Mouse (Mus musculus) limb, embryonic 13.5 days (tissue): ENCODE data around the gene Tmco2. TPM values are rescaled to one million over a fixed set of nuclear protein-coding genes. Genes with fewer than 3 reads are reported as not detected.

ENCODE experiments used
- ATAC-seq: fragments of 200-750 bp; cut with Nextera tagmentation; 2 replicates; pipeline ENCODE4 v1.8.0; 2017; ENCODE audit warnings: low read depth, moderate number of reproducible peaks, moderate TSS enrichment; ENCODE audit not compliant: low FRiP score
- H3K27ac ChIP-seq: fragments of 300-500 bp; sonication (generic); 2 replicates; pipeline ENCODE4 v1.5.1; 2015; ENCODE audit warnings: inconsistent platforms, mild to moderate bottlenecking, moderate library complexity
- H3K27me3 ChIP-seq: fragments of 300-500 bp; sonication (generic); 2 replicates; pipeline ENCODE4 v1.6.1; 2015; ENCODE audit warnings: mild to moderate bottlenecking, inconsistent platforms
- H3K36me3 ChIP-seq: fragments of 300-500 bp; sonication (generic); 2 replicates; pipeline ENCODE4 v1.6.1; 2015; ENCODE audit warnings: inconsistent platforms, mild to moderate bottlenecking, moderate library complexity
- H3K4me1 ChIP-seq: fragments of 300-500 bp; sonication (generic); 2 replicates; pipeline ENCODE4 v1.6.1; 2015; ENCODE audit warnings: inconsistent platforms
- H3K4me2 ChIP-seq: fragments of 300-500 bp; sonication (generic); replicated peaks from 2 replicates; pipeline ENCODE4 v1.6.1; 2015; ENCODE audit warnings: inconsistent platforms, mild to moderate bottlenecking, moderate library complexity
- H3K4me3 ChIP-seq: fragments of 300-500 bp; sonication (generic); 2 replicates; pipeline ENCODE4 v1.5.1; 2015; ENCODE audit warnings: moderate library complexity, mild to moderate bottlenecking, inconsistent platforms
- H3K9ac ChIP-seq: fragments of 300-500 bp; sonication (generic); 2 replicates; pipeline ENCODE4 v1.6.1; 2015; ENCODE audit warnings: mild to moderate bottlenecking, inconsistent platforms
- H3K9me3 ChIP-seq: fragments of 300-500 bp; sonication (generic); 2 replicates; pipeline ENCODE4 v1.6.1; 2016; ENCODE audit warnings: inconsistent platforms
- WGBS: fragments of 180-500 bp; shearing (Covaris S2); methylation state at CpG from one replicate; pipeline ENCODE4 v1.1.7; 2015; 5-methylcytosine and 5-hydroxymethylcytosine counted together
- polyA plus RNA-seq: library from polyadenylated mRNA; unstranded; fragments of >200 nt; fragmentation: Nextera tagmentation; extraction: Ambion mirVana; gene quantifications from 2 replicates; pipeline ENCODE4 v1.2.1, GENCODE M21; 2015

Gene Tmco2
- polyA plus RNA-seq, 1 experiment from 2014 or later: not detected

GRCm38 (mm10) chr4:121056342-121056741 is 52.7 kb downstream of the Tmco2 start:
- Histone ChIP-seq H3K36me3 (peaks cover 47% of the 10 kb centered on the region), H3K9me3 (no peaks in the 10 kb centered on the region)
- 49% methylated on average over 3 of the region's 3 CpGs for WGBS

More at GRCm38 (mm10) chr4:121056342-121056741, 52.7 kb downstream of the Tmco2 start:
- Histone ChIP-seq H3K9ac (no peak overlapping the region), H3K27ac (no peak overlapping the region), H3K4me3 (no peak overlapping the region), H3K4me2 (no peak overlapping the region), H3K27me3 (peaks cover 25% of the 10 kb centered on the region), H3K4me1 (peaks cover 10% of the 10 kb centered on the region)
- 0 out of 2 replicates have a peak, but pooled peaks have one; percentile 10 for ATAC-seq

Other genes starting within 250 kb of the Tmco2 start
- gene Exo5, start 184.2 kb downstream of the Tmco2 start, polyA plus RNA-seq: 35.8 and 37.1 TPM in 2 replicates
- gene Zfp69, start 157.5 kb downstream of the Tmco2 start, polyA plus RNA-seq: 10.3 and 11.5 TPM in 2 replicates
- 13.4 and 13.5 TPM in 2 replicates for gene Smap2, start 92.0 kb downstream of the Tmco2 start, polyA plus RNA-seq
- 100 and 116 TPM in 2 replicates for gene Col9a2, start 69.8 kb downstream of the Tmco2 start, polyA plus RNA-seq
- 23.7 and 25.8 TPM in 2 replicates for gene Zmpste24, start 11.0 kb downstream of the Tmco2 start, polyA plus RNA-seq
- gene Rlf, start 105.9 kb upstream of the Tmco2 start, polyA plus RNA-seq: 30.4 and 32.8 TPM in 2 replicates
- gene Gm12888, start 215.7 kb upstream of the Tmco2 start, polyA plus RNA-seq: not detected in 2 replicates